8 mouse cellular contexts compared by ENCODE assay signal in genomic region chr7:30278911-30279310, GRCm38 (mm10). TPM values are rescaled to one million over a fixed set of nuclear protein-coding genes. Genes with fewer than 3 reads are reported as not detected.
A peak's percentile ranks its signal among the peaks of the same experiment; 100 is the strongest.
DNase-seq lines count a peak whose midpoint lies in the region; ATAC-seq and TF ChIP-seq lines count a peak whose summit lies in the region.

No protein-coding gene starts in this region.

- H3K27me3 ChIP-seq in lung, embryonic 14.5 days (ENCODE audit: insufficient read depth, low read length): no peaks in the 10 kb centered on the region
- H3K27me3 ChIP-seq in forebrain, embryonic 11.5 days (ENCODE audit: control insufficient read depth, insufficient read depth, low read length): no peaks in the 10 kb centered on the region
- H3K27me3 ChIP-seq in liver, postnatal 0 days (ENCODE audit: insufficient read depth, low read length): no peaks in the 10 kb centered on the region

- 0 out of 2 replicates have a peak overlapping the region, but pooled peaks have one; percentile 93 for H3K27ac ChIP-seq in gastrocnemius, adult 2 months
- H3K27ac ChIP-seq in lung, embryonic 14.5 days (ENCODE audit: low read depth): no peak overlapping the region
- no peak overlapping the region for H3K27ac ChIP-seq in forebrain, embryonic 11.5 days (ENCODE audit: low read depth, low read length)
- no peak overlapping the region for H3K27ac ChIP-seq in liver, postnatal 0 days (ENCODE audit: low read depth)

- TF ChIP-seq EP300 in liver, postnatal 0 days (IDR thresholded peaks at IDR 0.05; ENCODE audit: low read depth): no peak

- no peak for DNase-seq in gastrocnemius, adult 2 months
- DNase-seq in gastrocnemius, adult 18-20 months (ENCODE audit: low spot score): no peak
- no peak for DNase-seq in lung, embryonic 14.5 days
- no peak for DNase-seq in lung, adult 18-20 months
- no peak for DNase-seq in forebrain, embryonic 11.5 days (ENCODE audit: low spot score)
- DNase-seq in liver, postnatal 0 days: no peak
- DNase-seq in MN1 (ENCODE audit: low spot score): no peak

- no peaks in the 10 kb centered on the region for H3K9me3 ChIP-seq in lung, embryonic 14.5 days (ENCODE audit: low read depth, low read length)
- no peaks in the 10 kb centered on the region for H3K9me3 ChIP-seq in forebrain, embryonic 11.5 days (ENCODE audit: control insufficient read depth, low read length)
- no peaks in the 10 kb centered on the region for H3K9me3 ChIP-seq in liver, postnatal 0 days (ENCODE audit: low read length)

- H3K4me2 ChIP-seq in lung, embryonic 14.5 days: peak overlapping the region; percentile 94
- H3K4me2 ChIP-seq in forebrain, embryonic 11.5 days (ENCODE audit: low read depth, low read length, severe bottlenecking): peak overlapping the region; percentile 86; the same call in 1 of the 2 replicates
- H3K4me2 ChIP-seq in liver, postnatal 0 days (ENCODE audit: low read depth, low read length): peak overlapping the region; percentile 97

- no peaks in the 10 kb centered on the region for H3K36me3 ChIP-seq in lung, embryonic 14.5 days (ENCODE audit: insufficient read depth)
- H3K36me3 ChIP-seq in forebrain, embryonic 11.5 days (ENCODE audit: control insufficient read depth, insufficient read depth, low read length): no peaks in the 10 kb centered on the region
- no peaks in the 10 kb centered on the region; the same call in 1 of the 2 replicates for H3K36me3 ChIP-seq in liver, postnatal 0 days (replicated peaks; ENCODE audit: insufficient read depth, low read length)

- 57% methylated on average over 2 of the region's 2 CpGs for WGBS in lung, embryonic 14.5 days
- 75% methylated on average over 2 of the region's 2 CpGs for WGBS in forebrain, embryonic 11.5 days
- WGBS in liver, postnatal 0 days (ENCODE audit: insufficient replicate concordance): 47% methylated on average over 2 of the region's 2 CpGs

- H3K9ac ChIP-seq in lung, embryonic 14.5 days: no peak overlapping the region
- no peak overlapping the region for H3K9ac ChIP-seq in forebrain, embryonic 11.5 days (ENCODE audit: low read length)
- peak overlapping the region; percentile 77 for H3K9ac ChIP-seq in liver, postnatal 0 days (replicated peaks)

- intact Hi-C loops in gastrocnemius, adult 2 months (cut with DNase I): no loop called here

- peaks cover 4% of the 10 kb centered on the region; the same call in 1 of the 2 replicates for H3K4me1 ChIP-seq in lung, embryonic 14.5 days (ENCODE audit: insufficient read depth)
- peaks cover 2% of the 10 kb centered on the region; the same call in 1 of the 2 replicates for H3K4me1 ChIP-seq in forebrain, embryonic 11.5 days (replicated peaks; ENCODE audit: control insufficient read depth, insufficient read depth, low read length)
- H3K4me1 ChIP-seq in liver, postnatal 0 days (ENCODE audit: insufficient read depth): peaks cover 15% of the 10 kb centered on the region

- ATAC-seq in lung, embryonic 14.5 days (ENCODE audit: insufficient read depth): no peak
- no peak for ATAC-seq in forebrain, embryonic 11.5 days (replicated peaks; ENCODE audit: low FRiP score)
- no peak for ATAC-seq in liver, postnatal 0 days
- ATAC-seq in granulocyte monocyte progenitor cell, adult 5-6 weeks (replicated peaks; ENCODE audit: poor library complexity, severe bottlenecking): no peak

- H3K4me3 ChIP-seq in gastrocnemius, adult 2 months: no peak overlapping the region
- peak overlapping the region; percentile 79 for H3K4me3 ChIP-seq in lung, embryonic 14.5 days (ENCODE audit: low read depth, low read length)
- H3K4me3 ChIP-seq in forebrain, embryonic 11.5 days (ENCODE audit: low read depth, low read length): peak overlapping the region; percentile 74; the same call in 1 of the 2 replicates
- H3K4me3 ChIP-seq in liver, postnatal 0 days (ENCODE audit: low read depth, low read length): peak overlapping the region; percentile 87

- TF ChIP-seq CTCF in gastrocnemius, adult 2 months (IDR thresholded peaks at IDR 0.05): no peak
- no peak for TF ChIP-seq CTCF in lung, embryonic 14.5 days (IDR thresholded peaks at IDR 0.05; ENCODE audit: low read depth)
- TF ChIP-seq CTCF in liver, postnatal 0 days (IDR thresholded peaks at IDR 0.05; ENCODE audit: low read depth): no peak

RNA-seq across cellular contexts. Expression of gene Thap8, which starts 1.0 kb away (rescaled TPM):
- total RNA-seq in gastrocnemius, adult 2 months (2021): under 1 TPM in 1 of 2 experiments, not detected in 1; 0.26 TPM
- total RNA-seq in gastrocnemius, adult 18-20 months (2021): not detected
- polyA plus RNA-seq in lung, embryonic 14.5 days (2014; fragmentation: Nextera tagmentation; extraction: Ambion mirVana): 0.26 and 0.30 TPM in 2 replicates
- 0.13 and 0.56 TPM in 2 replicates for polyA plus RNA-seq in forebrain, embryonic 11.5 days (2014; fragmentation: Nextera tagmentation; extraction: Ambion mirVana)
- polyA plus RNA-seq in liver, postnatal 0 days (2015; fragmentation: Nextera tagmentation; extraction: Ambion mirVana): 0.08 and 0.15 TPM in 2 replicates
- not detected in 2 replicates for total RNA-seq in granulocyte monocyte progenitor cell, adult 5-6 weeks (2014; fragmentation: Nextera tagmentation)
- total RNA-seq in granulocyte monocyte progenitor cell, adult 5-6 weeks (2017): 0.57 TPM in 1 of 2 replicates, not detected in the other

RNA-seq across cellular contexts. Expression of gene Wdr62, which starts 1.3 kb away (rescaled TPM):
- 1 to 10 TPM; 1.7 to 3.0 TPM for total RNA-seq in gastrocnemius, adult 2 months (2021)
- total RNA-seq in gastrocnemius, adult 18-20 months (2021): 1 to 10 TPM; 2.0 to 2.2 TPM
- 16.3 and 17.1 TPM in 2 replicates for polyA plus RNA-seq in lung, embryonic 14.5 days (2014; fragmentation: Nextera tagmentation; extraction: Ambion mirVana)
- polyA plus RNA-seq in forebrain, embryonic 11.5 days (2014; fragmentation: Nextera tagmentation; extraction: Ambion mirVana): 21.7 and 26.4 TPM in 2 replicates
- 3.1 and 3.4 TPM in 2 replicates for polyA plus RNA-seq in liver, postnatal 0 days (2015; fragmentation: Nextera tagmentation; extraction: Ambion mirVana)
- 21.6 and 29.4 TPM in 2 replicates for total RNA-seq in granulocyte monocyte progenitor cell, adult 5-6 weeks (2014; fragmentation: Nextera tagmentation)
- 4.0 and 5.8 TPM in 2 replicates for total RNA-seq in granulocyte monocyte progenitor cell, adult 5-6 weeks (2017)

RNA-seq across cellular contexts. Expression of gene Clip3, which starts 12.6 kb away (rescaled TPM):
- total RNA-seq in gastrocnemius, adult 2 months (2021): 1 to 10 TPM; 5.5 to 5.8 TPM
- 1 to 10 TPM; 3.2 to 4.3 TPM for total RNA-seq in gastrocnemius, adult 18-20 months (2021)
- polyA plus RNA-seq in lung, embryonic 14.5 days (2014; fragmentation: Nextera tagmentation; extraction: Ambion mirVana): 31.1 and 41.9 TPM in 2 replicates
- 98.8 and 110 TPM in 2 replicates for polyA plus RNA-seq in forebrain, embryonic 11.5 days (2014; fragmentation: Nextera tagmentation; extraction: Ambion mirVana)
- polyA plus RNA-seq in liver, postnatal 0 days (2015; fragmentation: Nextera tagmentation; extraction: Ambion mirVana): 0.34 and 0.59 TPM in 2 replicates
- not detected in 2 replicates for total RNA-seq in granulocyte monocyte progenitor cell, adult 5-6 weeks (2014; fragmentation: Nextera tagmentation)
- not detected in 2 replicates for total RNA-seq in granulocyte monocyte progenitor cell, adult 5-6 weeks (2017)

RNA-seq across cellular contexts. Expression of gene Alkbh6, which starts 29.6 kb away (rescaled TPM):
- total RNA-seq in gastrocnemius, adult 2 months (2021): 10 to 100 TPM; 21.0 to 22.9 TPM
- total RNA-seq in gastrocnemius, adult 18-20 months (2021): 10 to 100 TPM; 20.6 to 24.6 TPM
- polyA plus RNA-seq in lung, embryonic 14.5 days (2014; fragmentation: Nextera tagmentation; extraction: Ambion mirVana): 72.1 and 73.1 TPM in 2 replicates
- 71.3 and 83.8 TPM in 2 replicates for polyA plus RNA-seq in forebrain, embryonic 11.5 days (2014; fragmentation: Nextera tagmentation; extraction: Ambion mirVana)
- polyA plus RNA-seq in liver, postnatal 0 days (2015; fragmentation: Nextera tagmentation; extraction: Ambion mirVana): 23.1 and 23.9 TPM in 2 replicates
- 32.6 and 33.3 TPM in 2 replicates for total RNA-seq in granulocyte monocyte progenitor cell, adult 5-6 weeks (2014; fragmentation: Nextera tagmentation)
- 30.1 and 35.5 TPM in 2 replicates for total RNA-seq in granulocyte monocyte progenitor cell, adult 5-6 weeks (2017)

RNA-seq across cellular contexts. Expression of gene Syne4, which starts 35.7 kb away (rescaled TPM):
- 1 to 10 TPM; 1.8 to 2.1 TPM for total RNA-seq in gastrocnemius, adult 2 months (2021)
- total RNA-seq in gastrocnemius, adult 18-20 months (2021): 1 to 10 TPM; 2.0 to 2.1 TPM
- polyA plus RNA-seq in lung, embryonic 14.5 days (2014; fragmentation: Nextera tagmentation; extraction: Ambion mirVana): 21.9 and 23.2 TPM in 2 replicates
- 29.2 and 30.2 TPM in 2 replicates for polyA plus RNA-seq in forebrain, embryonic 11.5 days (2014; fragmentation: Nextera tagmentation; extraction: Ambion mirVana)
- 11.4 and 12.8 TPM in 2 replicates for polyA plus RNA-seq in liver, postnatal 0 days (2015; fragmentation: Nextera tagmentation; extraction: Ambion mirVana)
- total RNA-seq in granulocyte monocyte progenitor cell, adult 5-6 weeks (2014; fragmentation: Nextera tagmentation): 6.3 and 8.7 TPM in 2 replicates
- 0.99 TPM in 1 of 2 replicates, not detected in the other for total RNA-seq in granulocyte monocyte progenitor cell, adult 5-6 weeks (2017)

Comparison
In these comparisons a context has a peak if more than half of its experiments do, and no peak if none do; other contexts are left out.
1. RNA of gene Clip3, which starts 12.6 kb away (total RNA-seq): 5.5 to 5.8 TPM in gastrocnemius, adult 2 months and 3.2 to 4.3 TPM in gastrocnemius, adult 18-20 months; not detected in granulocyte monocyte progenitor cell, adult 5-6 weeks; every median in the first group is over 4 times any median in the second.
2. Peak in every context shown above with its lines, with median percentiles within 50 percentile points of each other: H3K4me2 ChIP-seq.